Mouse (Mus musculus) colon, adult 2 months (tissue): ENCODE measurements around the gene Crls1. TPM values are rescaled to one million over a fixed set of nuclear protein-coding genes. Genes with fewer than 3 reads are reported as not detected.

Experiments
- polyA plus RNA-seq: library from polyadenylated mRNA; depleted of rRNA; stranded (reverse); fragments of >200 nt; gene quantifications from 2 replicates; pipeline ENCODE4 v1.2.3, GENCODE M21; 2012; rRNA removed

Crls1 gene
- 83.7 and 105 TPM in 2 replicates for polyA plus RNA-seq

DNA sequence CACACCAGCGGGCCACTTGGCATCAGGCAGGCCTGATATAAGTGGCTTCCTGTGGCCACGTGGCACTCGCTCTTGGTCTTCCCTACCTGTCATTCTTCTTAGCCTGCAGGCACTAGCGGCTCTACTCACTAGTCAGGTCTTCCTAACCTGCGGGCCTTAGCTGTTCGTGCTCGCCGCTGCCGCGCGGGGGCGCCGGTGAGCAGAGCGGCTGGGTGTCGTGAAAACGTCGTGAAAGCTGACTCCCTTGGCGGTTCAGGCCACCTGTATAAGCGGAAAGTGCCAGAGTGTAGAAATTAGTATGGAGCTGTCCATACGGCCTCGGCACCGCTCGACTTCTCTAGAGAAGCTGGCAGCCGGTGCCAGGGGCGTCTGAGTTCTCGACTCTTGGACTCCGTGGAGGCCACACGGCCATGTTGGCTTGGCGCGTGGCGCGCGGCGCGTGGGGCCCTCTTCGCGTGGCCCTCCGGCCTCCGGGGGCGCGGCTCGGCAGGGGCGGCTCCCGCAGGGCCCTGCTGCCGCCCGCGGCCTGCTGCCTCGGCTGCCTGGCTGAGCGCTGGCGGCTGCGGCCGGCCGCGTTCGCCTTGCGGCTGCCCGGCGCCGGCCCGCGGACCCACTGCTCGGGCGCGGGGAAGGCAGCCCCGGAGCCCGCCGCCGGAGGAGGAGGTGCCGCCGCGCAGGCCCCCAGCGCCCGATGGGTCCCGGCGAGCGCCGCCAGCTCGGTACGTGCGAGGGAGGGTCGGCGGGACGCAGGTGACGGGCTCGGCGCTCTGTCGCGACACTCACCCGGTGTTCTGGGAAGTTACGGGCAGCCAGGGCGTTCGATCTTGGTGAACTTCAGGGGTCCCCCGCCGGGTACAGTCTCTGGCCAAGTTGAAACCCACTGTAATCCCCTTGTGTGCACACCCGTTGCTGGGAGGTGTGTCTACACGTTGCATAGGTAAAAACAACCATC is at the start of gene Crls1:
Gene Crls1 (plus strand): TSS at position 260 of the 952 bp plus-strand sequence.

DNA sequence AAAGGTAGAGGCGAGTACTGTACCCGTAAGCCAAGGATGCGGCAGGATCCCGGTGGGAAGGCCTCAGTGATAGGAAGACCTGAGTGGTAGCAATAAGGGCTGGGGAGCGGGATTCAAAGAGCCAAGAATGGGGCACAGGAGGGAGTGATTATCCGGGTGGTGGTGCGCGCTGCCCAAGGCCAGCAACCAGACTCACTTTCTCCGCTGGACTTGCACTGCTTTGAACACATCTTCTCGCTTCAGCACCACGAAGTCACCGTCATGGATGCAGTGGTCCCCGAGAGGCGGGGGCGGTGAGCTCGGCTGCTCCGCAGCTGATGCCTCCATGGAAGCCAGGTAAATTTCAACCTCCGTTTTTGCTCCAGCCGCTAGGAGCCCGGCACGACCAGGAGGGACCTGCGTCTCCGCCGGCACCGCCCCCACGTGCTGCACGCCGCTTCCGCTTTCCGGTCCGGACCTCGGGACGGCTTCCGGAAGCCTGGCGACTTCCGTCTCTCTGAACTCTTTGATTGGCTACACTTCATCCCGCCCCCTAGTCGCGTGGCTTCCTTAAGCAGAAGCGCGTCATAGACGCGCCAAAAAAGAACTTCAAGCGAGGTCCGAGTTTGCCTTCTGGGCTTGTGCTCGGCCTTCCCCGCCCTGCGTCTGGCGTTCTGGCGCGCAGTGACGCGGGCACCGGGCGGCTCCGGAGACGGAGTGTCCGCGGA is 30.7 kb upstream of the Crls1 start, which contains the start of the genes Trmt6 and Mcm8:
Gene Trmt6 (minus strand): TSS at position 448 of the 707 bp plus-strand sequence.
Gene Mcm8 (plus strand): TSS at position 534 of the 707 bp plus-strand sequence.

DNA sequence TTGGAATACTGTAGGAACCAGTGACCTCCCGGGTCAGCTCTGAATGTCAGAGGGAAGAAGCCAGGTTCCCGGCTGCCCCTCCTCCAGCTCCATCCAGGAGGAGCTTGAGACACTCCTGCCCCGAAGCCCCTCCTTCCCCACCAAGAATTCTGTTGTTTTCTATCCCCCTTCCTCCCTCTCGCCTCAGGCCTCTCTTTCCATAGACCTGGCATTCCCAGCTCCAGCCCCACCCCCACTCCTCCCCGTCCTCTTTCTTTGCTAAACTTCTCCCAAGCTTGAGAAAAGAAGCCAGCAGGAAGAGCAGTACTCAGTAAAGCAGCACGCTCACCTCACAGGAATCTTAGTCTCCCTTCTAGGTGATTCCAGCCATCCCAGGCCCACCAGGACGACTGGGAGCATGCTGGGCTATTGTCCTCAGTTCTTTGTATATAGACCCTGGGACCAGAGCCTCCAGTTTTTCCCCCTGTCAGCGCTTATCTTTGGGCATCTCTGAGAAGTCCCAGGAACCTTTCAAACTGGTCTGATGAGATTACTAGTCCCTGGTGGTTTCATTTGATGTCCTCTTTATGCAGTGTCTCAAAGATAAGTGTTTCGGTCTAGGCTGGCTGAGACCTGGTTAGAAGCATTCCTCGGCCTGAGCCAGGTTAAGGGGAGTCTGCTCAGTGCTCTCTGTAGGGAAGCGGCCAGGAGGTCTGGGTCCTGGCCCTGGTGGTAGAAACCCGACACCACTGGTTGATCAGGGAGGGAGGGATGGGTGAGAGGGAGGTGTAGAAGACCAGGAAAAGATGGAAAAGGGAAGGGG is 34.6 kb downstream of the Crls1 start, which contains the start of gene Lrrn4:
Gene Lrrn4 (minus strand): TSS at position 48 of the 802 bp plus-strand sequence.

Other genes starting within 250 kb of the Crls1 start
- gene Shld1, start 159.7 kb upstream of the Crls1 start, polyA plus RNA-seq, result 6.8 and 8.7 TPM in 2 replicates
- gene Chgb, start 65.4 kb upstream of the Crls1 start, polyA plus RNA-seq, result 18.5 and 38.7 TPM in 2 replicates
- gene Trmt6, start 30.6 kb upstream of the Crls1 start, polyA plus RNA-seq, result 1.7 and 2.3 TPM in 2 replicates
- gene Mcm8, start 30.5 kb upstream of the Crls1 start, polyA plus RNA-seq, result 0.71 and 0.84 TPM in 2 replicates
- gene Lrrn4, start 34.2 kb downstream of the Crls1 start, polyA plus RNA-seq, result 3.1 and 4.9 TPM in 2 replicates
- gene Fermt1, start 99.2 kb downstream of the Crls1 start, polyA plus RNA-seq, result 36.8 and 40.6 TPM in 2 replicates